Mouse (Mus musculus) heart, postnatal 14 days (tissue): Measurements from ENCODE around the gene Kat6b. TPM values are rescaled to one million over a fixed set of nuclear protein-coding genes. Genes with fewer than 3 reads are reported as not detected.
A peak's percentile ranks its signal among the peaks of the same experiment; 100 is the strongest.
"Not testable (repeated sequence)": the region's sequence is repeated elsewhere in the genome, so short reads cannot be mapped to it uniquely, and the experiment has no call there.

ENCODE experiments used
- DNase-seq, 2 experiments: peaks; one replicate each; pipeline ENCODE4 v3.0.0; 2021 to 2022
- intact Hi-C: fragments of 180-260 bp; cut with DNase I; formaldehyde crosslinking; loops from one replicate; pipeline ENCODE4 v1.15.1; 2025
- total RNA-seq, 2 experiments: library from RNA; stranded (reverse); gene quantifications; 2 replicates each; pipeline ENCODE4 v1.2.3; 2021

The Kat6b gene
- total RNA-seq, 2 experiments from 2014 or later, result 33.5 to 38.4 TPM

GRCm38 (mm10) chr14:21520496-21520895, 39.3 kb downstream of the Kat6b start:
- no peak for DNase-seq
- intact Hi-C loops, result loop anchor here (5.0 kb wide), 1 partner anchor 52 kb away; no protein-coding TSS in a partner anchor

- intact Hi-C loops, result loop anchor here (5.0 kb wide), 1 partner anchor 51 kb away; no protein-coding TSS in a partner anchor
- not testable (repeated sequence) for DNase-seq
Measured at GRCm38 (mm10) chr14:21521496-21521895, 40.3 kb downstream of the Kat6b start.

DNA sequence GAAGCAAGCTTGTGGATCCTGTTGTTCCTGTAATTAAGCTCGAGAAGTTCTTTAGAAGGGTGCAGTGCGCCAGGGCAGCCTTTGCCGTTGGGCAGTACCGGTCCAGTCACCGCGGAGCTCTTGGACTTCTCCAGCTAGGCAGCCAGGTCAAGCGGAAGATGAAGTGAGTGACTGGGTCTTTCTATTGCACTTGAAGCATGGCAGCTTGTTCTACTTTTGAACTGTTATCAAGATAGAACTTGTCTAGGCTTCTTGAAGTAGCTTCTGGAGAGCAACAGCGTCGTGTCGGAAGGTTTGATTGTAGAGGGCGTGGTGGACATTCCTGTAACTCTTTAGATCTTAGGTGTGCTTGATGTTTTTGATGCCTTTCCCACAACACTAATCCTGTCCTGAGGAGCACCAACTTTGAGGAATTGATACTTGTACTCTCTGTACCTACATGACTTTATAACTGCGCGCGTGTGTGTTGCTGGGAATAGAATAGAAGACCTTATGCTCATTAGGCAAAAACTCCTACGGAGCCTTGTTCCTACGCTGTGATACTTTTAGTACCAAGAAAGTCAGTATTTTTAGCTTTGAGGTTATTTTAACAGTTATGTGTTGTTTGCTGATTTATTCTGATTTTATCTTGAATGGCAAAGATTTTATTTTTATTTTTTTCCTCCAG, 41.2 kb downstream of the Kat6b start:
- DNase-seq, result peak in 1 of 2 experiments; percentile 13
- intact Hi-C loops, result loop anchor here (5.0 kb wide), 1 partner anchor 50 kb away; no protein-coding TSS in a partner anchor

DNA sequence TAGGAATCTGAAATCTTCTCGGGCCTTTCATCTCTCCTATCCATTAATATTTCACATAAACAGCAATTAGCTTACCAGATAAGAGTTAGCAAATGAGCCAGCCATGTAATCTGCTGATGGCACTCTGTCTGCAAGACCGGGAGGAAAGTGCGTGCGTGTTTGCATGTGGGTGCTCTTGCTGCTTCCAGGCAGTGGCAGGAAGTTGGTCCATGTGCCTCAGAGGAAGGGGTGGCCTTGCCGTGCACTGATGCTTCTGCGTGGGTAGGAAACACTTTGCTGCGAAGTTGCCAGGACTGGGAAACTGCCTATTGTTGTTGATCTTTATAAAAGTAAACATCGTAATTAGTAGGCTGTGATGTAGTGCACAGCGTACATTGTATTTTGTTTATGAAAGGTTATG, 42.0 kb downstream of the Kat6b start:
- intact Hi-C loops, result loop anchor here (5.0 kb wide), 1 partner anchor 49 kb away; no protein-coding TSS in a partner anchor
- no peak for DNase-seq

GRCm38 (mm10) chr14:21523851-21524441, 42.7 kb downstream of the Kat6b start:
- peak; percentile 22 to 44 for DNase-seq
- intact Hi-C loops, result loop anchor here (5.0 kb wide), 1 partner anchor 48 kb away; no protein-coding TSS in a partner anchor

GRCm38 (mm10) chr14:21525674-21526073, 44.4 kb downstream of the Kat6b start:
- intact Hi-C loops, result no loop called here
- no peak for DNase-seq

- no peak for DNase-seq
- intact Hi-C loops, result no loop called here
Measured at GRCm38 (mm10) chr14:21533566-21533965, 52.3 kb downstream of the Kat6b start.

DNA sequence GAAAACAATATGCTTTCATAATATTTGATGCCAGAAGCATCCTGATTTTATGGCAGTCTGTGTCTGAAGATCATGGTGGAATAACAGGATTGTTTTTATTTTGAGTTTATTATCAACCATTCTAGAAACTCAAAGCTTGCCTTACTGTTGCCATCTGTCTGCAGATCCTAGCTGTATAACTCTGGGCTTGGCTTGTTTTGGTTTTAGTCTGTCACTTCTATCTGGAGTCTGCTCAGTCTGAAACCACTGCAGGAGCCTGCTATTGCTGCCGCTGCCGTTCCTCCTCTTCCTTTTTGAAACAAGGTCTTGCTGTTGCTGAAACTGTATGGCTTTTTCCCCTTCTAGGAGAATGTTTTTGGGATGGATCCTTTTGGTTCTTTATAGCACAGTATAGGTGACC, 52.8 kb downstream of the Kat6b start:
- intact Hi-C loops, result no loop called here
- no peak for DNase-seq

DNA sequence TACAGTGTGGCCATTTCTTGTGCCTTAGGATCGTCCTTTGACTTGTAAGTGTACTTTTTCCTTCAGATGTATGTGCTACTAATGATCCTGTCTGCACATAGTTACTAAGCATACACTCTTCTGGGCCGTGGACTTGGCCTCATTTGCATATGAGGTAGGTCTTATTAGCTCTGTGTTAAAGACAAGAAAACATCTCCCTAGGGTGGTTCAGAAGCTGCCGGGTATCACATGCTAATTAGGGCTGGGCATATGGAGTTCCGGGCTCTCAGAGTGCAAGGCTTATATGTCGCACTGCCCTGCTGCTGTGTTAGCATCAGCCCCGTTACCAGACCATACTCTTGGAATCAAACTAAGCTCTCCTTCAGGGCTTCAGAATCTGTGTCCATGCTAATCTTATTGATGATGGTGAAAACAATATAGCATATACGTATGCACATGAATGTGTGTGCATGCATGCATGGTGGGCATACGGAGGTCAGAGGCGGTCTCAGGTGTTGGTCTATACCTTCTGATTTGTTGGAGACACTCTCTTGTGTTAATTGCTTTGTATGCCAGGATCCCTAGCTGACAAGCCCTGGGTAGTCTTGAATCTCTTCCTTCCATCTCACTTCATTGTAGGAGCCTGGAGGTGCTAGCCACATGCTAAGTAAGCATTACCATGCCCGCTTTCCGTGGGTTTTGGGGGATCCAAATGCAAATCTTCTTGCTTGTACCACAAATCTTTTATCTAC, 53.5 kb downstream of the Kat6b start:
- intact Hi-C loops, result no loop called here
- no peak for DNase-seq

DNA sequence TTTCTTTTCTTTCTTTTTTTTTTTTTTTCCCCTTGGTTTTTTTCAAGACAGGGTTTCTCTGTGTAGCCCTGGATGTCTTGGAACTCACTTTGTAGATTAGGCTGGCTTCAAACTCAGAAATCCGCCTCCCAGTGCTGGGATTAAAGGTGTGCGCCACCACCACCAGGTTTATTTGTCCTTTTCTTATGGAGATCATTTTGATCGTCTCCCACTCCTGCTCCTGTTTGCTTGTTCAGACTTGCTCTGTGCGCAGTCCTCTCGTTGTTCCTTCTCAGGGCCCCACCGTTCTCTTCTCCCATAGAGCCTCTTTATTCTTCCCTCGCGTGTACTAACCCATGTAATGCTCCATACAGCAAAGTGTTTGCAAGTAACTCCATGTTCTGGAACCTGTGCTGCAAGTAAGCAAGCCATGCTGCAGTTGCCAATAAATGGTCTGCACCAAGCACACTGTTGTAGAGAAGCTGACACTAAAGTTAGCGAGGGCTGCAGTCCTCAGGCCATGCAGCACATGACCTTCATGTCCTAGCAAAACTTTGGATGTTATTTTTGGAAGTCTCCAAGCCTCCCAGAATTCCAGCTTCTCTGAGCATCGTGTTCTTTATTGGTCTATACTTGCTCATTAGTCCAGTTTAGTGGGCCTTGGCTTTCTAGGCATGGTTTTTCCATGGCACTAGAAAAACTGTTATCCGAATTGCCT, 55.4 kb downstream of the Kat6b start:
- intact Hi-C loops, result no loop called here
- DNase-seq, result no peak

GRCm38 (mm10) chr14:21537838-21538237, 56.6 kb downstream of the Kat6b start:
- intact Hi-C loops, result no loop called here
- no peak for DNase-seq

- intact Hi-C loops, result no loop called here
- DNase-seq, result no peak
Measured at GRCm38 (mm10) chr14:21539731-21540130, 58.5 kb downstream of the Kat6b start.

GRCm38 (mm10) chr14:21540361-21540760, 59.1 kb downstream of the Kat6b start:
- DNase-seq, result no peak
- intact Hi-C loops, result no loop called here

DNA sequence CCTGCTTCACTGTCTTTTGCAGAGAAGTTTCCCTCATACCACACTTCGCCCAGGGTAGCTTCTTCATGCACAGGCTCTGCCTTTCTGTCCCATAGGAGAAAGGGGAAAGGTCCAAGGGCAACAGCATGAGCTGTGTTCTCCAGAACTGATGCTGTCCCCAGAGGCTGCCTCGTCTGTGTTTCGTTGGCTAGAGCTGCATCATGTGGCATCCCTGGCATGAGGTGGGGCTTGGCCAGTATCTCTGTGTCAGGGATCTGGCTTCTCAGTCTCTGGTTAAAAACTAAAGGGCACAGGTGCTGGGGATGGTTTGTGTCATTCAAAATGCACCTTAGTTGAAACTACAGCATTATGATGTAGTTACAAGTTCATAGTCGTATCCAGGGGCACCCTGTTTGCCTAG, 64.3 kb downstream of the Kat6b start:
- DNase-seq, result peak in 1 of 2 experiments; percentile 32
- intact Hi-C loops, result no loop called here

DNA sequence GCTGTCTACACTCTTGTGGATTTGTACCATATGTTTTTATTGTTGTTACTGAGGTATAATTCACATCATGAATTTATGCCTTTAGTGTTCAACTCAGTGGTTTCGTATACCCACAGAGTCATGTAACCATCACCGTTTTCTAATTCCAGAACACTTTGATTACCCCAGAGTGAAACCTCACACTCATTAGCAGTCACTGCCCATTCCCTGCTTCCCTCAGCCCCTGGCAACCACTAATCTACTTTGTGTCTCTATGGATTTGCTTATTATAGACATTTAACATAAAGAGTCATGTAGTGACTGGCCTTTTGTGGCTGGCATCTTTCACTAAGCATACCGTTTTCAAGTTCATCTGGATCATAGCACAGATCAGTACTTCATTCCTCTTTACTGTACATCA, 65.1 kb downstream of the Kat6b start:
- intact Hi-C loops, result no loop called here

DNA sequence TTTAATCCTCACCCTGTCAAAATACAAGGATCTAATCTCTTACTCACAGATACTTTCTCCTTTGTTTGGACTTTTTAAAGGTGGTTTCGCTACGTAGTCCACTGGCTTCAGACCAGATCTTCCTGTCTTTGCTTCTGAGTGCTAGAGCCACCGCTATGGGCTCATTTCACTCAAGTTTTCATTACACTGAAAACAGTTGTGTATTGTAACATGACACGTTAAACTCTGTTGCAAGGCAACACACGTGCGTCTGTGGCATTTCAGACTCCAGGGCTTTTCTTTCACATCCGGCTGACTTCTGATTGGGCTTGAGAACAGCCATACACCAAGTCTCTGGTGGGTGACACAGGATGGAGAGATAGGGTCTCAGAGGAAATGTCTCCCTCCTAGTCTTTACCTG, 66.1 kb downstream of the Kat6b start:
- intact Hi-C loops, result no loop called here
- no peak for DNase-seq

More for the DNA sequence above, 65.1 kb downstream of the Kat6b start:
- DNase-seq, result no peak

DNA sequence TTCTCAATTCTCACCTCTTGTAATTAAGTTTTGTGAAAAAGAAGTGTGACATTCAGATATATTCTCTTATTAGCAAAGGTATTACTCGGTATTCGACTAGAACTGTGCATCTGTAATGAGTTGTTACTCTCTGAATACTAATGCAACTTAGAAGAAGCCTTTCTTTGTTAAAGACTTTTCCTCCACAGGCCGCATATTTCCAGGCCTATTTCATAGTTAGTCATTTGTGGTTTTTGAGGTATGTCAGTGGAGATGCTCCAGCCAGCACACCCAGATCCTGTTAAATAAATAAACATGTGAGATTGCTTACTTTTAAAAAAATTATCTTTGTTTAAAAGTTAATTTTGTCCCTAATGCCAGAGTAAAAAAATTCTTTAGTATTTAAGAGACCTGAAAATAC, 66.7 kb downstream of the Kat6b start:
- DNase-seq, result no peak
- intact Hi-C loops, result no loop called here

GRCm38 (mm10) chr14:21548952-21549607, 67.8 kb downstream of the Kat6b start:
- intact Hi-C loops, result no loop called here
- no peak for DNase-seq

GRCm38 (mm10) chr14:21549608-21550115, 68.4 kb downstream of the Kat6b start:
- no peak for DNase-seq
- intact Hi-C loops, result no loop called here

- intact Hi-C loops, result no loop called here
- DNase-seq, result no peak
Measured at GRCm38 (mm10) chr14:21550576-21550975, 69.3 kb downstream of the Kat6b start.
